ENCODE assay signal across 11 mouse cellular contexts in genomic region chr7:117618715-117619150, GRCm38 (mm10).
DNase-seq lines count a peak whose midpoint lies in the region; ATAC-seq lines count a peak whose summit lies in the region.
"Had no signal": no experiment of that assay in that cellular context is flagged by ENCODE, and none has a peak within 500 bp of the region (broad histone marks: within the 10 kb centered on the region; RNA-seq: fewer than 3 reads in every experiment).

No protein-coding gene starts in this region.

- H3K4me2 ChIP-seq in embryonic facial prominence, embryonic 14.5 days (ENCODE audit: low read depth, low read length) = no peak overlapping the region
- H3K4me2 ChIP-seq in hindbrain, embryonic 11.5 days (replicated peaks; ENCODE audit: low read depth, low read length) = no peak overlapping the region
- no peak overlapping the region for H3K4me2 ChIP-seq in midbrain, embryonic 14.5 days (ENCODE audit: low read length)
- H3K4me2 ChIP-seq: heart, embryonic 13.5 days; lung, embryonic 14.5 days had no signal

- intact Hi-C loops in gastrocnemius, postnatal 36 days (cut with DNase I) = no loop called here

- ATAC-seq in embryonic facial prominence, embryonic 14.5 days (ENCODE audit: low read depth) = no peak
- peak; percentile 90 for ATAC-seq in hindbrain, embryonic 11.5 days (ENCODE audit: low FRiP score)
- no peak; the same call in 1 of the 2 replicates for ATAC-seq in midbrain, embryonic 14.5 days (ENCODE audit: low FRiP score, low TSS enrichment)

- H3K4me3 ChIP-seq in embryonic facial prominence, embryonic 14.5 days (ENCODE audit: low read depth, low read length) = no peak overlapping the region
- no peak overlapping the region for H3K4me3 ChIP-seq in hindbrain, embryonic 11.5 days (ENCODE audit: low read depth, low read length)
- H3K4me3 ChIP-seq in midbrain, embryonic 14.5 days (replicated peaks; ENCODE audit: low read depth, low read length) = no peak overlapping the region
- H3K4me3 ChIP-seq: heart, embryonic 13.5 days had no signal

- H3K9ac ChIP-seq in embryonic facial prominence, embryonic 14.5 days (ENCODE audit: low read depth, low read length) = no peak overlapping the region
- no peak overlapping the region for H3K9ac ChIP-seq in hindbrain, embryonic 11.5 days (ENCODE audit: low read depth, low read length)
- H3K9ac ChIP-seq in midbrain, embryonic 14.5 days (replicated peaks; ENCODE audit: low read length) = no peak overlapping the region
- H3K9ac ChIP-seq: heart, embryonic 13.5 days; lung, embryonic 14.5 days had no signal

- no peaks in the 10 kb centered on the region for H3K36me3 ChIP-seq in embryonic facial prominence, embryonic 14.5 days (ENCODE audit: control insufficient read depth, insufficient read depth, low read length)
- no peaks in the 10 kb centered on the region for H3K36me3 ChIP-seq in hindbrain, embryonic 11.5 days (ENCODE audit: control insufficient read depth, insufficient read depth, low read length)
- no peaks in the 10 kb centered on the region for H3K36me3 ChIP-seq in midbrain, embryonic 14.5 days (ENCODE audit: control insufficient read depth, insufficient read depth, low read length)
- H3K36me3 ChIP-seq: heart, embryonic 13.5 days had no signal

- H3K27me3 ChIP-seq in embryonic facial prominence, embryonic 14.5 days (replicated peaks; ENCODE audit: control insufficient read depth, insufficient read depth, low read length) = no peaks in the 10 kb centered on the region
- no peaks in the 10 kb centered on the region for H3K27me3 ChIP-seq in hindbrain, embryonic 11.5 days (ENCODE audit: control insufficient read depth, insufficient read depth, low read length)
- H3K27me3 ChIP-seq in midbrain, embryonic 14.5 days (ENCODE audit: control insufficient read depth, insufficient read depth, low read length) = no peaks in the 10 kb centered on the region
- H3K27me3 ChIP-seq: heart, embryonic 13.5 days had no signal

- WGBS in embryonic facial prominence, embryonic 14.5 days = 52% methylated on average over 4 of the region's 4 CpGs
- 14% methylated on average over 4 of the region's 4 CpGs for WGBS in hindbrain, embryonic 11.5 days
- WGBS in midbrain, embryonic 14.5 days = 14% methylated on average over 4 of the region's 4 CpGs

- H3K4me1 ChIP-seq in embryonic facial prominence, embryonic 14.5 days (ENCODE audit: control insufficient read depth, insufficient read depth, low read length) = no peaks in the 10 kb centered on the region
- peaks cover 4% of the 10 kb centered on the region; the same call in 1 of the 2 replicates for H3K4me1 ChIP-seq in hindbrain, embryonic 11.5 days (replicated peaks; ENCODE audit: control insufficient read depth, insufficient read depth, low read length)
- H3K4me1 ChIP-seq in midbrain, embryonic 14.5 days (ENCODE audit: control insufficient read depth, insufficient read depth, low read length) = peaks cover 15% of the 10 kb centered on the region
- H3K4me1 ChIP-seq: heart, embryonic 13.5 days had no signal

- DNase-seq in embryo, embryonic 10.5 days (ENCODE audit: low spot score) = peak; percentile 72
- DNase-seq in embryonic facial prominence, embryonic 14.5 days (ENCODE audit: low spot score) = peak; percentile 34
- peak; percentile 57 for DNase-seq in hindbrain, embryonic 11.5 days (ENCODE audit: low spot score)
- peak; percentile 27 for DNase-seq in midbrain, embryonic 14.5 days
- no peak for DNase-seq in right cerebral cortex, postnatal 36 days (ENCODE audit: low spot score in 2 of 2)
- no peak for DNase-seq in adrenal gland, postnatal 4 days (ENCODE audit: low spot score in 2 of 2)
- DNase-seq in gastrocnemius, postnatal 36 days = no peak
- DNase-seq: adrenal gland, postnatal 25 days; kidney, adult 9 months; lung, embryonic 14.5 days had no signal

- no peak overlapping the region for H3K27ac ChIP-seq in embryonic facial prominence, embryonic 14.5 days (replicated peaks; ENCODE audit: low read depth, low read length)
- H3K27ac ChIP-seq in hindbrain, embryonic 11.5 days (ENCODE audit: low read depth, low read length) = no peak overlapping the region
- H3K27ac ChIP-seq in midbrain, embryonic 14.5 days (replicated peaks; ENCODE audit: low read depth, low read length) = no peak overlapping the region
- H3K27ac ChIP-seq: heart, embryonic 13.5 days had no signal

- no peaks in the 10 kb centered on the region for H3K9me3 ChIP-seq in embryonic facial prominence, embryonic 14.5 days (ENCODE audit: control insufficient read depth, low read length)
- H3K9me3 ChIP-seq in hindbrain, embryonic 11.5 days (ENCODE audit: control insufficient read depth, low read length) = no peaks in the 10 kb centered on the region
- no peaks in the 10 kb centered on the region for H3K9me3 ChIP-seq in midbrain, embryonic 14.5 days (ENCODE audit: control insufficient read depth, low read length)
- H3K9me3 ChIP-seq: heart, embryonic 13.5 days had no signal

Comparison
In these comparisons a context has a peak if more than half of its experiments do, and no peak if none do; other contexts are left out.
1. DNase-seq: peak in embryo, embryonic 10.5 days (single experiment), embryonic facial prominence, embryonic 14.5 days (single experiment), hindbrain, embryonic 11.5 days (single experiment) and midbrain, embryonic 14.5 days (single experiment); none in right cerebral cortex, postnatal 36 days (0 of 2), adrenal gland, postnatal 4 days (0 of 2) and gastrocnemius, postnatal 36 days (0 of 2).